Mouse (Mus musculus): ENCODE results near the gene Trim61.
"Not testable (repeated sequence)": the region's sequence is repeated elsewhere in the genome, so short reads cannot be mapped to it uniquely, and the experiment has no call there.

Trim61 gene

DNA sequence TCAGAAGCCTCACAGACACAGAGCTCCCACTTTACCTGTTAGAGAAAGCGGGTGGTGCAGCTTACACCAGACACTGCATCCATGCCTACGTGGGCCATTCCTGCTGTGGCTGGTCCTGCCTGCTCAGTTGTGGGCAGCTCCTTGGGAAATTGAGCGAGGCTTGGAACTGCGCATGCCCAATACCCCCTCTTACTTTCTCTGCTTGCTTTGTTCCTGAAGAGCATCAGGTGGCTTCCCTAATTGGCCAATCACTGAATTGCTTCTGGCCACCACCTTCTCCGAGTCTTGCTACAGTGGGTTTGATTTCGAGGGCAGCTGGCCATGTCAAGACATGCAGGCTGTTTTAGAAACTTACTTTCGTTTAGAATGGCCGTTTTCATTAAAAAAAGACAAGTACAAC, at the start of gene Trim61, which contains the start of gene Trim60:
TSS of gene Trim61 (minus strand) at position 101 of the 400 bp plus-strand sequence.
TSS of gene Trim60 (minus strand) at position 162 of the 400 bp plus-strand sequence.
- DNase-seq (ENCODE audit: low spot score), result no peak

DNA sequence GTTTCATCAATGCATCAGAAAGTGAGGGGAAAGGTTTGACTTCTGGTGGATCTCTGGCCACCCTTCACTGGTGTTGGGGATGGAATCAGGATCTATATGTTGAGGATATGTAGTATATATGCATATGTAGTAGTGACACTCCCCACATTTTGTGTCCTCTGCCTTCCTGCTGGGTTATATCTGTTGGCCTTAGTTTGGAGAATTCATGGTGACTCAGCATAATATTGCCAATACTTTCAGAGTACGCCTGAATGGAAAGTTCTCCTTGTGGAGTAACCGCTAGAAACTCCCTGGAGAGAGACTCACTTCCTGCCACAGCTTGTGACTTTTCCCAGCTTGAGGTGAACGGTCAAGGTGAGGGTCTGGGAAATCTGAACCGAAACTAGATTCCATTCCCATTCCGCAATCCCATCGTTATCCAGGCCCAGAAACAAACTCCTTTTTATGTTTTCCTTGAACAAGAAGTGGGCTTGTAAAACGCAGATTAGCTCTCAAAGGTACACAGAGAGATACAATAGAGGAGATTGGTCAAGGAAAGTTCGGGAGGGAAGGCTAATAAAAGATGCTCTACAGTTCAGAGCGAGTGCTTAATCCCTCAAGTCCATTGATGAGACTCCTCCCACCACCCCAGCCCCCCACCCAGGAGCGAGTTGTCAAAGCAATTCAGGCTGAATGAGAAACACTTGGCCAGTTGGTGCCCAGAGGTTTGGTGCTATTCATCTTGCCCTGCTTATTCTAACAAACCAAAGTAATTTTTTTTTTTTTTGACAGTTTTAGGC, 49.6 kb upstream of the Trim61 start:
- DNase-seq (ENCODE audit: low spot score), result no peak

DNA sequence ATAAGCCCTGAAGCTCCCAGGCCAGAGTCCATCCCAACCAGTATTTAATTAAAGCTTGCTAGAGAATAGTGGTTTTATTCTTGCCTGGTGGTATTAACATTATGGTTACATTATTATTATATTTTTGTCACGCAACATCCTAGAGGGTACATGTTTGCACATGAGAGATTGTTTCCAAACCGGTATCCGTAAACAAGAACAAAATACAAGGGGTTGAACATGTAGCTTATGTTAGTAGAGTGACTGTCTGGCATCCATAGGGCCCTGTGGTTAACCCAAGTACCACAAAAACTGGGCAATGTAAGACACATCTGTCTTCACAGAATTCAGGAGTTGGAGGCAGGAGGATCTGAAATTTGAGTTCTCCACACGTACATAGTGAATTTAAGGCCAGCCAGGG, 48.7 kb upstream of the Trim61 start:
- no peak for DNase-seq (ENCODE audit: low spot score)

DNA sequence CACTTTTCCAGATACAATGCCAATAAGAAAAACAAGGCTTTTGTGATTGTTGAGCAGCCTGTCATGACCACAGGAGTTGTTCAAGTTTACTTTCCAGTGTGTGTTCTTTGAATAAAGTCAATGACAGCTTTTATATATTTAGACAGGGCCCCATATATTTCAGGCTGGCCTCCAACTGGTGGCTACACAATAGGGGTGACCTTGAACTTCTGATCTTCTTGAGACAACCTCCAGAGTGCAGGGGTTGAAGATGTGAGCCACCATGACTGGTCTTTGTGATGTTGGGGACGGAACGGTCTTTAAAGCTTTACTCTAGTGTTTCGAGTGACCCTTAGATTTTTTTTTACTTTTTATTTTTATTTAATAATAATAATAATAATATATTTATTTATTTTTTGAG, 47.3 kb upstream of the Trim61 start:
- DNase-seq (ENCODE audit: low spot score), result no peak

DNA sequence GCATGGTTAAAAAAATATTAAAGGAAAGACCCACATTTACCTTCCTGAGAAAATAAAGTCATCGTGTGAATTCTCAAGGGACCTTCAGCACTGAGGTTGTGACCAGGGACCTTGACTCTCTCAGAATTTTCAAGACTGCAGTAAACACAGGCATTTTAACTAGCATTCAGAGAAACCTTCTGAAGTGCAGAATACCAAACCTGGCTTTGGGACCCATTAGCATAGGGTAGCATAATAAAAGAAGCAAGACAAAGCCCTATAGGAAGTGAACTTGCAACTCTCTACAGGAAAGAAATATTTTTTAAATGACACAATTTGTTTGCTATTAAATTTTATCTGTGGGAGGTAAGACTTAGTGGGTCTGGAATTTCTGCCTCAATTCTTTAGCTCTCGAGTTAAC, 45.7 kb upstream of the Trim61 start:
- no peak for DNase-seq (ENCODE audit: low spot score)

DNA sequence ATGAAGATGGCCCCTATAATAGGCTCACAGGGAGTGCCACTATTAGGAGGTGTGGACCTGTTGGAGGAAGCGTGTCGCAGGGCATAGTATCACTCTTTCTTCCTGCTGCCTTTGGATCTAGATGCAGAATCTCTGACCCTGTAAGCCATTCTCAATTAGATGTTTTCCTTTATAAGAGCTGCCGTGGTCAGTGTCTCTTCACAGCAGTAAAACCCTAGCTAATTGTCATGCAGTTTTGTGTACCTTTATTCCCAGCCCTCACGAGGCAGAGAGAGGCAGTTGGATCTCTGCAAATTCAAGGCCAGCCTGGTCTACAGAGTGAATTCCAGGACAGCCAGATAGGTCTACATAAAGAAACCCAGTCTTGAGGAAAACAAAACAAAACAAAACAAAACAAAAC, 43.9 kb upstream of the Trim61 start:
- no peak for DNase-seq (ENCODE audit: low spot score)

DNA sequence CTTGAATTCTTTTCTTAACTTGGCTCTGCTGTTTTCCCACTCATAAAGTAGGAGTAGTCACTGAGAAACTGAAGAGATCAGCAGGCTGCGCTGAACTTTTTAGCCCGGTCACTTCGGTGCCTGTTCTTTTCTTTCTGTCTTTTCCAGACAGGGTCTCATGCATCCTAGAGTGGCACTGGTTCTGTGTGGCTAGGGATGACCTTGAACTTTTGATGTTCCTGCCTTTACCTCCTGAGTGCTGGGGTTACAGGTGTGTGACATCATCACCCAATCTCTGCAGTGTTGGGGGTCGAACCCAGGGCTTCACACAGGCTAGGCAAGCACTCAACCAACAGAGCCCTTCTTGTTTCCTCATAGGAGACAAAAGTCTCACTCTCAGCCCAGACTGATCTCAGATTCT, 38.4 kb upstream of the Trim61 start:
- no peak for DNase-seq (ENCODE audit: low spot score)

DNA sequence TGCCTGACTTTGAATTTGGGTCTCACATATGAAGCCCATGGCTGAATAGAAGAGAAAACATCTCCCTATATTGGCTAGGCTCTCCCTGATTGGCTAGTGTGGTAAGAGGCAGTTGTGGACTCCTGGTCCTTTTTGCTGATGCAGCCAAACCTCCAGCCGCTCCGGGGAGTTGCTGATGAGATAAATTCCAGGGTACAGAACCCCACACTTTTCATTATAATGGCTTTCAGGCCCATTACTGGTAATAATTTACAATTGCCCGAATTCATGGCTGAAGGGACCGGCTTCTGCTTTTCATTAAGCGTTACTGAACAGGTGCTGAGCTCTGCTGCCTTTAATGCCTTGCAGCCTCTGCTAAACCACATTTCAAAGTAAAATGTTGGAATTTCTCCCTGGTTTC, 35.6 kb upstream of the Trim61 start:
- DNase-seq (ENCODE audit: low spot score), result no peak

DNA sequence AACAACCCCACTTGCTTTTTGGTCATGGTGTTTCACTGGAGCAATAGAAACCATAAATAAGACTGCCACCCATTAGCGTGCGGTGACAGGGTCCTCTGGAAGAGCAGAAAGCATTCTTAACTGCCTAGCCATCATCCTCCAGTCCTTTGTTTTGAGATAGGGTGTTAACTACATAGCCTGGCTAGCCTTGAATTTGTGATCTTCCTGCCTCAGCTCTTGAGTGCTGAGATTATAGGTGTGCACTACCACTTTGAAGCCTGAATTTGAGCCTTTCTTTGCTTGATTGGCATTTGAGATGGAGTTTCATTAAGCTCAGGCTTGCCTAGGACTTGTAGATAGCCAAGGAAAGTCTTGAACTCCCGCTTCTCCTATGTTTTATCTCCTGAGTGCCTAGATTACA, 35.2 kb upstream of the Trim61 start:
- DNase-seq (ENCODE audit: low spot score), result no peak

DNA sequence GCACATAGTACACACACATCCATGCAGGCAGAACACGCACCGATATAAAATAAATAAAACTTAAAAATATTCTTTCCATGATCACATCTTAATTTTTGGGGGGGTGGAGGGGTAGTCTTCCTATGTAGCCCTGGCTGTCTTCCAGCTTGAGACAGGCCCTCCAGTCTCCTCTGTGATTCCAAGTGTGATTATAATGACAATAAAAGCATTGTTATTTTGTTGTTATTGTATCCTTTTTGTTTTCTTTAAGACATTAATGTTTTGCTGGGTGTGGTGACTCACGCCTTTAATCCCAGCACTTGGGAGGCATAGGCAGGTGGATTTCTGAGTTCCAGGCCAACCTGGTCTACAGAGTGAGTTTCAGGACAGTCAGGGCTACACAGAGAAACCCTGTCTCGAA, 29.5 kb upstream of the Trim61 start:
- no peak for DNase-seq (ENCODE audit: low spot score)

DNA sequence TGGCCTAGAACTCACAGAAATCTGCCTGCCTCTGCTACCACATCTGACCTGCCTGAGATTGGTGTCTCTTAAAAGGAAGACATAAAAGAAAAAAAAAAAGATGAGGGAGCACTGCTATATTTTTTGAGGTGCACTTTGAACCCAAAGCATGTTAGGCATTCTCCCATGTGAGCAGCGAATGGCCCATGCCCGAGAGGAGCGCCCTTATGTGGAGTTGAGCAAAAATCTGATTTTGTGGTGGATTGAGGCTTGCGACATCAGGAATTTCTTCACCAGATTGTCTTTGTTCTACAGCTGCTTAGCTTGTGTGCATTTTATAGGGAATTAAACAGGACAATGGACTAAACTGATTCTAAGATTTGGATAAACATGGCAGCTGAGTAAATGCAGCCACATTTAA, 28.9 kb upstream of the Trim61 start:
- no peak for DNase-seq (ENCODE audit: low spot score)

DNA sequence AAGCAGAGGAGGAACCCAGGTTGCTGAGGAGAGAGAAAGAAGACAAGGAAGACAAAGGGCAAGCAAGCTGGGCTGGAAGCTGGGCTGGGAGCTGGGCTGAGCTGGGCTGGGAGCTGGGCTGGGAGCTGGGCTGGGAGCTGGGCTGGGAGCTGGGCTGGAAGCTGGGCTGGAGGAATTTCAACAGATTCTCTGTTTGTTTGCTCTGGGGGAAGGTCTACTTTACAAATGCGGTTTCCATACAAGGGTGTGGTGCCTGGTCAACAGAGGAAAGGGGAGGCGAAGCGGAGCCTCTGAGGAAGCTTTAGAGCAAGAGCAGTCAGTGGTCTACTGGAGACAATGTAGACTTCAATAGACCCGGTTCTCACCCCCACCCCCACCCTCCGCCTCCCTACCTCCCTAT, 28.2 kb upstream of the Trim61 start:
- no peak for DNase-seq (ENCODE audit: low spot score)

DNA sequence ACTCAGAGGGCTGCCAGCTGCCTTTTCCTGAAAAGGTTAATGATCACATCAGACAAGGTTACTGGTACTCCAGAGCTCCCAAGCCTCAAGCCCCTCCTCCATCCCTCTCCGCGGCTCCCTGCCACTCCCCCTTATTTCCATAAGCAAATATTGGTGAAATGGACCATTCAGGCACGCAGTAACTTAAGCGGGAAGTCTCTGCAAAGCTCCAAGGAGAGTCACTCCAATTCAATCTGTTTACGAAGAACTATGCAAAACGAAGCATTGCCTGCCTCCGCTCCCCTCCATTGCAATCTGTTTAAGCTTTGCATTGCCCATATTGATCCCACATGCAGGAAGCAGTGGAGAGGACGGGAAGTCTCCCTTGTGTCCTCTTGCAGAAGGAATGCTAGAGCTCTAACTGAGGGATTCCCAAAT, 18.8 kb upstream of the Trim61 start, which contains the start of gene Apela:
TSS of gene Apela (minus strand) at position 220 of the 417 bp plus-strand sequence.
- DNase-seq (ENCODE audit: low spot score), result no peak

DNA sequence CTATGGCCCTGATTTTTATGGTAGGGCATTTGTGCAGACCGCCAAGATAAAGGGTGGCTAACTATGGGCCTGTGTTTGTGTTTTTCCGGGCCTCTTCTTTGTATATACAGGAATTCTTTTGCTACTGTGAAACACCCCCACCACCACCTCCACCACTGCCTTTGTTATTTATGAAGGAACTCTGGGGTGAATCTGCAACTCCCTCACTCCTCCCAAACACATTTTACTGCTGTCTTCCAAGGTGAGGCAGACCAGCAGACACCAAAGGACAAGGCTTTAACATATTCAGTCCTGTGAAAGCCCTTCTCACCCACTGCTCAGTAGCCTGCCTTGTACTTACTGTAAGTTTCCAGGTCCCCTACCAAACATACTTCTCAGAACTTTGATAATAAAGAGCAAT, 15.8 kb upstream of the Trim61 start:
- no peak for DNase-seq (ENCODE audit: low spot score)

DNA sequence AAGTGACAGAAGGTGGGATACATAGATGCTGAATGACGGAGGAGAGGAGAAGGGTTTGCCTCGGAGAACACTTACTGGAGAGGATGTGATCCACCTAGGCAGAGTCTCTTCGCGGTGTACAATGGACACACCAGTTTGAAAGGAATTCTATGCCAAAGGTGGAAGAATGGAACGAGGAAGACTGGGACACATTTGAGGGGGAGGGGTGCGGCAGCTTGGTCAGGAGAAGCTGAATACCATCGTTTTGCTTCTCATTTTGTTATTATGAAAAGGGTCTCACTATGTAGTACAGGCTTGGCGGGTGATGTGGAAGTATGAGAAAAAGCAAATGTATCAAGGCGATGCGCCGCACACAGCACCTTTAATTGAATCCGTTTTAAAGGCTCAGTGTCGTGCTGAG, 14.7 kb upstream of the Trim61 start:
- no peak for DNase-seq (ENCODE audit: low spot score)

DNA sequence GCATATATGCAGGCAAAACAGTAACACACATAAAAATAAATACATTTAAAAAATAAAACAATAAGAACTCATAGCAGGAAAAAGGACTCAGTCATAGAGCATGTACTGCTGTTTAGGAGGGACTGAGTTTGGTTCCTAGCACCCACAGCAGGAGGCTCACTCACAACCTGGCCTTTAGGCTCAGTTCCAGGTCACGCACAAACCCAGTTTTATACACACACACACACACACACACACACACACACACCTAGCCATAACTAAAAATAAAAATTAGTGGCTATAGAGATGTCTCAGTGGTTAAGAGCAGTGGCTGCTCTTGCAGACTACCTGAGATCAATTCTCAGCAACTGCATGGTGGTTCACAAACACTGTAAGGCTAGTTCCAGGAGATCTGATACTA, 13.8 kb upstream of the Trim61 start:
- no peak for DNase-seq (ENCODE audit: low spot score)

DNA sequence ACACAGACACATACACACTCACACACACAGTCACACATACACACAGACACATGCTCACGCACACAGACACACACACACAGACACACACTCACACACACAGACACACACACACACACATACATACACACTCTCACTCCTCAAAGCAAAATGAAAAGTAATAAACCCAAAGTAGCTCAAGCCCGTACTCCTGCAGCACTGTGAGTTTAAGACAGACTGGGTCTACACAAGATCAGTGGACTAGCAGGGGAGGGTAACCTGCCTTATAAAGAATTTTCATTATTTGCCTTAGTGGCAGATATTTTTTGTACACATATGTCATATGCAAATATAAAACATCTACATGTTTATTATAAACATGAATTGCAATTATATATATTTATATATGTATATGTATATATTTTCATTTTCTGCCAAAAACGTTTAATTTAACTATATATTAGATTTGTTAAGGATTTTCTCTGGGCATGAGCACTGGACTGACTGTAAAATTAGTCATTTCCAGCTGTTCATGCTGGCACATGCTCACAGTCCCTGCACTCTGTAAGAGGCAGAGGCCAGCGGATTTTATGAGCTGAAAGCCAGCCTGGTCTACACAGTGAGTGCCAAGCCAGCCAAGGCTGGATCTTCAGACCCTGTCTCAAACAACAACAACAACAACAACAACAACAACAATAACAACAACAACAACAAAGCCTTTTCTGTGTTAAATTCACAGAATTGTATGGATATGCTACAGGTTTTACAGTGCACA, 12.6 kb upstream of the Trim61 start:
- DNase-seq (ENCODE audit: low spot score), result no peak

DNA sequence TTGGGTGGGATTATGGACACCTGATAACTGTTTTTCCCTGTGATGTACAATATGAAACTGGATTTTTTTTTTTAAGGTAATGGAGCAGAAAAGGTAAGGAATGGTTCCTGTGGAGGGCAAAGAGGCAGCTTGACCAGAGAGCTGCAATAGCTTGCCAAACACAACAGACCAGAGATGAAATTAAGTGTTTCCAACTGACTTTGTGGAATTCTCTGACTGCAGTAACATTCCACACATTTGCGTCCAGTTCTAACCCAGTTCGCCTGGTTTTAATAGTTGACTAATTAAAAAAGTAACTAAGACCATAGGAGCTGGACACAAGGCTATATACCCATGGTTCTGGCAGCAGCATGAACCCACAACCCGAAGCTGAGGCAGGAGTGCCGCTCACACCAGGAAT, 11.5 kb upstream of the Trim61 start:
- DNase-seq (ENCODE audit: low spot score), result no peak

DNA sequence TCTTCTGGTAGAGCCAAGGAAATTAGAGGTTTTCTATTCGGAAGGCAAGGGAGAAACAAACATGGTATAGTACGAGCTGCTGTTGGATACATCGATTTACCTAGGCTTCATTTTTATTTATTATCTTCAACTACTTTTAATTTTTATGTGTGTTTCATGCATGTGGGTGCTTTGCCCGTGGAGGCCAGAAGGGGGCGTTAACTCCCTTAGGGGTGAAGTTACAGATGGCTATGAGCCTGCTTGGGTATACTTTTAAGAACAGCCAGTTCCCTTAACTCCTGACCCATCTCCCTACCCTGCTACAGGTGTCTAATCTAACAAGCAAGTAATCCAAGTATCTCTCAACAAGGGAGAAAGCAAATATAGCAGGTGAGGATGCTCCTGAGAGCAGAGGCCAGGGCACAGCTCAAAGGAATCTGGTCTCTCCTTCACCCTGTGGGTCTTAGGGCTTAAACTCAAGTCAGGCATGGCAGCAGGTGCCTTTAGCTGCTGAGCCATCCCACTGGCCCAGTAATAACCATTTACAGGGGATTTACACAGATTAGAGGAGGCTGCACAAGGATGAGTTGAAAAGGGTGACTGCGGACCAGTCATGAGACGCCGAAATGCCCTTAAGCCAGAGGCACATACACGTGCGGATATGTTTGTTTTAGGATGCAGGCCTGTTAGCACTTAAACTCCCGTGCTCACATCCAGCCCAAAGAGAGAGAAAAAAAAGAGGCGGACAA, 10.8 kb upstream of the Trim61 start:
- no peak for DNase-seq (ENCODE audit: low spot score)

DNA sequence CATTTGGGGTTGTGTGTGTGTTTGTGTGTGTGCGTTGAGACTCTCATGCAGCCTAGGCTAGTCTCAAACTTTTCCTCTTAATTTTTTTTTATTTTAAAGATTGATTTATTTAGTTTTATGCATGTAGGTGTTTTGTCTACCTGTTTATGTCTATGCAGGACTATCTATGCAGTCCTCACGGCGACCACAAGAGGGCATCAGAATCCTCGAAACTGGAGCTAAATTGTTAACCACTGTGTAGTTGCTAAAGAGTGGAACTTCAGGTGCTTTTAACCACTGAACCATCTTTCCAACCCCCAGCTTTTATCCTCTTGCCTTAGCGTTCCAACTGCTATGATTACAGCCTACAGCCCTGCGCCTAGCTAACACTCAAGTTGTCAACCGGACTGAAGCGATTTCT, 4.2 kb upstream of the Trim61 start:
- DNase-seq (ENCODE audit: low spot score), result no peak

DNA sequence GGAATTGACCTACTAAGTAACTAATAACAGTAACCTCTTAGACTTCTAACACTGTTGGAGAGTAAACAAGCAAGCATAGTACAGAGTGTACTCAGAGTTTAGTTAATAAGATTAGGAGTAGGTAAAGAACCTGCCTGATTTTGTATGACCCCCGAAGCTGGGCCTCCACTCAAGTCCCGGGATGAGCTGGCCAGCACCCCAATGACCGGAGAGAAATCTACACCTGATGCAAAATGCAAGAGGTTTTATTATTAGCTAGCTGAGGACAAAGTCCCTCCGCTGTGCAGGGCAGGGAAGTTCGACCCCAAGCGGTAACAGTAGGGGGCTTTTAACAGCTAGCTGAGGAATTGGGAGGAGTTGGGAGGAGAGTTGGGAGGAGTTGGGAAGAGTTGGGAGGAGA, 10.7 kb downstream of the Trim61 start:
- not testable (repeated sequence) for DNase-seq (ENCODE audit: low spot score)

DNA sequence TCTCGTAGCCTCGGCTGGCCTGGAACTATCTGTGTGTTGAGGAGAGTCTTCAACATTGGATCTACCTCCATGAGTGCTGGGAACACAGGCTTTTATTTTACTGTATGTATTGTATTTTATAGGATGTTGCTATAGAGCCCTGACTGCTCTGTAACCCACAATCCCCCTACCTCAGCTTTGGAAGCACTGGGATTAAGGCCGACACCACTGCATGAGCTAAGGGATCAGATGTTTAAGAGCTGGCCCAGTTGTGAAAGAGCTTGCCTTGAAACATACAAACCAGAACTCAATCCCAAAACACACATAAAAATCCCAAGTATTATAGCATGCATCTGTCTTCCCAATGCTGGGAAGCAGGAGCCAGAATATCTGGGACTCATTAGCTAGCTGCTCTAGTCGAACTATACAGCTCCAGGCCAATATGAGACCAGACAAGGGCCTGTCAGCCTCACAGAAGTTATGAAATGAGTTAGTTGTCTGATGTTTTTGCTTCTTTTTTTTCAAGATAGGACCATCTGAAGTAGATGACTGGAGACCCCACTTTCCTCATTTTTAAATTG, 19.4 kb downstream of the Trim61 start:
- no peak for DNase-seq (ENCODE audit: low spot score)

DNA sequence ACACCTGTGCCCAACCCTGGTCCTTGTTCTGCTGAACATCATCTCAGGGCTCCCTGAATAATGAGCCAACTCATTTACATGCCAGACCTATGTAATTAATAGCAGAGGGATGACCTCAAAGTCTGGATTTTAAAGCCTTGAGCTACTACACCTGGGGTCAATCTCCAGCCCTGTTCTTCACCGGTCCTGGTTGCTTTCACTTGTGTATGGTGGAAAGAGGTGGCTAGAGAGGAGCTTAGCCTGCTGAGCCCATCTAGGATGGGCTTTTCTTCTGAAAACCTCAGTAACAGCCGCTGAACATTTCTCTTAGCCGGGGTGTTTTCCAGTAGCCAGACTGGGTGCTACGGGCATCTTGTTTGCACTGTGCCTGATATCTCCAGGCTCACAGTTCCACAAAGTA, 30.6 kb downstream of the Trim61 start, which contains the start of gene Trim75:
TSS of gene Trim75 (minus strand) at position 101 of the 400 bp plus-strand sequence.
- no peak for DNase-seq (ENCODE audit: low spot score)
